Mouse (Mus musculus) layer of hippocampus, postnatal 25 days (tissue): Measurements from ENCODE around the gene Upk3b. TPM values are rescaled to one million over a fixed set of nuclear protein-coding genes. Genes with fewer than 3 reads are reported as not detected.

Experiments used
- DNase-seq, 2 experiments: peaks; one replicate each; pipeline ENCODE4 v3.0.0; 2022; ENCODE audit warnings: mixed read lengths in 2 of 2, low spot score in 1 of 2; ENCODE audit errors: extremely low spot score in 1 of 2
- total RNA-seq, 2 experiments: library from RNA; stranded (reverse); gene quantifications; 2 replicates each; pipeline ENCODE4 v1.2.3; 2021

The Upk3b gene
- not detected for total RNA-seq

- no peak for DNase-seq
Measured at GRCm38 (mm10) chr5:136038258-136039214, at the start of gene Upk3b. Gene Upk3b (plus strand): TSS chr5:136038496.

DNA sequence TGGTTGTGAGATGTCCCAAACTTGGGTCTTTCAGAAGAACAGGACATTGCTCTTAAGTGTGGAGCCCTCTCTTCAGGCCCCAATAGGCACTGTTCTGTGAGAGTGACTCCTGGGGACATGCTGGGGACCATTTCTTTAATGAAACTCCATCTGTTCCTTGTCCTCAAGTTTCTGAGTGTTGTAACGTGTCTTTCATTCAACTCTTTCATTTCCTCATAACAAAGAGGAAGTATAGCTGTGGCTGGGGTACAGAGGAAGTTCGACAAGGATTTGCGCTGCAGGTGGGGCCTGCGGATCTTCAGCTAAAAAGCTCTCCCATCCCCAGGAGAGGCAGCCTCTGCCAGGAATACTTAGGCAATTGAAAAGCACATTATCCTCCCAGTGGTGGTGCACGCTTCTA lies 47.7 kb upstream of the Upk3b start:
- DNase-seq: no peak

GRCm38 (mm10) chr5:135993381-135993965 lies 44.8 kb upstream of the Upk3b start:
- DNase-seq: no peak

GRCm38 (mm10) chr5:135994335-135994724 lies 44.0 kb upstream of the Upk3b start:
- no peak for DNase-seq

- DNase-seq: peak; percentile 78
Measured at GRCm38 (mm10) chr5:135994725-135995687, 43.3 kb upstream of the Upk3b start, which contains the start of gene Dtx2. Gene Dtx2 (plus strand): TSS chr5:135994800.

GRCm38 (mm10) chr5:135996162-135996561 lies 42.1 kb upstream of the Upk3b start:
- DNase-seq: no peak

GRCm38 (mm10) chr5:136001222-136001621 lies 37.1 kb upstream of the Upk3b start:
- no peak for DNase-seq

- no peak for DNase-seq
Measured at GRCm38 (mm10) chr5:136002325-136002724, 36.0 kb upstream of the Upk3b start.

GRCm38 (mm10) chr5:136002751-136003151 lies 35.5 kb upstream of the Upk3b start:
- no peak for DNase-seq

DNA sequence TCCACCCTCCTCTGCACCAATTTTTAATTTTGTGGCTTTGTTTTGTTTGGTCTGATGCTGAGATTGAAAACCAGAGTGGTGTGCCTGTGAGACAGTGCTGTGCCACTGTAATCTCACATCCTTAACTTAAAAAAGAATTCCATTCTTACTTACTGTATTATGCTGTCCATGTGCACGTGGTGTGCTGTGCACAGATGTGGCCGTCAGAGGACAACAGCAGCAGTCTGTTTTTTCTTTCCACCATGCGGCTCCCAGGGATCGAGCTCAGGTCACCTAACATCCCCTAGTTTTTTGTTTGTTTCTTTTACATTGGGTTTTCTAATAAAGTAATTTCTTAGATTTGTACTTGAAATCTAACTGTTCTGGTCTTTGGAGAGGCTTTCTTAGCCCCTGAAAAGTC lies 33.8 kb upstream of the Upk3b start:
- DNase-seq: no peak

GRCm38 (mm10) chr5:136007745-136008144 lies 30.6 kb upstream of the Upk3b start:
- DNase-seq: no peak

GRCm38 (mm10) chr5:136014877-136015276 lies 23.4 kb upstream of the Upk3b start:
- no peak for DNase-seq

DNA sequence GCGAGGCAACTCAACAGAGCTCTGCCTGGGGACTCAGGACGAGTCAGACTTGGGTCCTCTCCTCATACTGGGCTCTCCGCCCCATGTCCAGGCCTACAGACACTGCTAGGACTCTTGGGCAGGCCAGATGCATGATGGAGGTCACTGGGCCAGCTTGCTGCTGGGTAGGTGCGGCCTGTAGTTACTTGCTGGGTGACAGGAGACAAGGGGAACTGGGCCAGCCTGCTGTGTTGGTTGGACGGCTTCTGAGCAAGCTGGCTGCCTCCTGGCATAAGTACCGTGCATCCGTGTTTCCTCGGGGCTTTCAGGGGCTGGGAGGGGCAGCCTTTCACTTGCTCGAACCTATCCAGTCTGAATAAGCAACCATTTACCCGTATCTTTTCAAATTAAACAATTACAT lies 22.7 kb upstream of the Upk3b start:
- no peak for DNase-seq

- DNase-seq: peak in 1 of 2 experiments; percentile 31
Measured at GRCm38 (mm10) chr5:136016014-136016876, 22.1 kb upstream of the Upk3b start.

DNA sequence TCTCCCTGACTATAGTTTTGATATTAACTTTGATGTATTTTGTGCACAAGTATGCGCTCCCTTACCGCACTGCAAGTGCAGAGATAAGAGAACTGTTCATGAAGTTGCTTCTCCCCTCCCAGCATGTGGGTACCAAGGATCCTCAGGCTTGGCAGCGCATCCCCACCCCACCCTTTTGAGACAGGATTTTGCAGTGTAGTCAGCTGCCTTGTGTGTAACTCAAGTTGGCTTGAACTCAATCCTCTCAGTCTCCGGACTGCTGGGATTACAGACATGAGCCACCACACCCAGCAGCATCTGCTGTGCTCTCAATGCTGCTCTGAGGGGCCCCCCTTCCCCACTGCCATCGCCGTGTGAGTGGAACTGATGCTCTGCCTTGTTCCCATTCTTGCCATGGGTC lies 21.0 kb upstream of the Upk3b start:
- no peak for DNase-seq

DNA sequence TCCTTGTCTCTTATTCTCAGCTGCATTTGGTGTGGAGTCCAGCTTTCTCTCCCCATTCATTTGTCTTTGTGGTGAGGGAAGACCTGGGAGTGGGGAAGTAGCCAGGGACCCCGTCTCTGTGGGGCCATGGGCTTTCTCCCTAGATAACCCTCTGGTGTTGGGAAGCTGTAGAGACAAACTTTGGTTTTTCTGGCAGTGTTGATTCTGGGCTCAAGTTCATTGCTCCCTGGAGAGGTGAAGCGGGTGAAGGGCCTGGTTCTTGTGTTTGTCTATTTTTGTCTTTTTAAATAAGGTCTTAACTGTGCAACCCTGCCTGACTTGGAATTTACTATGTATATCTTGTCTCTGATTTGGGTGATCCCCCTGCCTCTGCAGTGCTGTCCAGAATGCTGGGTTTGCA lies 19.6 kb upstream of the Upk3b start:
- no peak for DNase-seq

DNA sequence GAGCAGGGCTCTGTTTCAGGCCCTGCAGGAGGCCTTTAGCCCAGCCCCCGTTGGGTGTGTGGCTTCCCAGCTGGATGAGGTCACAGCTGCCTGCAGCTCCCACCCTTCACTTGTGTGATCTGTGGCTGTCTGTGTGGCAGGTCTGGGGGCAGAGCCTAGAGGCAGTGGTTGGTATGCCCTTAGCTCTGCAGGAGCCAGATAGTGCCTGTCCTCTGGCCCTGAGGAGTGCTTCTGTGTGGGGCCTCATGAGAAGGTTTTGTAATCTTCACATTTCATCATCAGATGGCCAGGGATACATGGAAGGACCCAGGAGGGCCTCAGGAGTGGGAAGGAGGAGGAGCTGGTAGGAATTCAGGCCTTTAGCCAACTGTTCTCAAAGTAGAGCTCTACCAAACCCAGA lies 18.4 kb upstream of the Upk3b start:
- DNase-seq: no peak

GRCm38 (mm10) chr5:136025712-136026111 lies 12.6 kb upstream of the Upk3b start:
- DNase-seq: no peak

DNA sequence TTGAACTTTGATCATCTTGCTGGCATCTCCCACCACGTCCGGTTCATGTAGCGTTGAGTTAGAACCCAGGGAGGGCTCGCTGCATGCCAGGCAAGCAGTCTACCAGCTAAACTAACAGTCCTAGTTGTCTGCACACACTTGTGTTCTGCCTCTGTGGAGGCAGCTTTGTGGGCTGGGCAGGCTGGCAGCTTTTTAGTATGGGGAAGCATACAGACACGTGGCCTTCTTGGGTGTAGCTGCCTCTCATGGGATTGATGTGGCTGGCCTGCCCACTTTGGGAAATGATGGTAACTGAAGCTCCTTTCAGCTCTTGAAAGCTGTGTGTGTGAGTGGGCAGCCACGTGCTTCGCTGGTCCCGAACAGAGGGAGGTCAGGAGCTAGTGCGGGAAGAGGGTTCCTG lies 11.4 kb upstream of the Upk3b start:
- no peak for DNase-seq
